21 mouse cellular contexts compared by ENCODE assay signal in the genomic region with DNA sequence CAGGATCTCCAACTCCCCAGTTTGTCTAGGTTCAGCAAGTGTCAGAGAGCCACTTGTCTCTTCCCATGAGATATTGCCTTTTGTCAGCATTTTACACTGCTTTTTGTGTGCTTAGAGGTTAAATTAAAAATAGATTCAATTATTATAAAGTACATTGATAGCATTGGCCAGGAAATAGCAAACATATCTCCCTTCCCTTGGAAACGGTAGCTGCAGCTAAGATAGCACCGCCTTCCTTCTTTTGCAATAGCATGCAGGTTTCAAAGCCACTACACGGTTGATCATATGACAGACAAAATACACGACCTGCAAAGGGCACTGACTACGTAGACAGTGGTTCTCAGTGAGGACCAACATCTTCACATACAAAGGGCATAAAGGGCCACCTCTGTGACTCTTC. TPM values are rescaled to one million over a fixed set of nuclear protein-coding genes. Genes with fewer than 3 reads are reported as not detected.
DNase-seq lines count a peak whose midpoint lies in the region; ATAC-seq and TF ChIP-seq lines count a peak whose summit lies in the region.
"Had no signal": no experiment of that assay in that cellular context is flagged by ENCODE, and none has a peak within 500 bp of the region (broad histone marks: within the 10 kb centered on the region; RNA-seq: fewer than 3 reads in every experiment).

No protein-coding gene starts in this region.

- no peak overlapping the region for H3K4me2 ChIP-seq in heart, embryonic 12.5 days
- H3K4me2 ChIP-seq in liver, embryonic 12.5 days: no peak overlapping the region
- no peak overlapping the region for H3K4me2 ChIP-seq in liver, embryonic 16.5 days (ENCODE audit: low read depth, low read length)

- no peak for TF ChIP-seq CTCF in liver, adult 2 months (IDR thresholded peaks at IDR 0.05; ENCODE audit: low read depth, low read length)

- no peaks in the 10 kb centered on the region for H3K36me3 ChIP-seq in heart, embryonic 12.5 days
- H3K36me3 ChIP-seq in liver, adult 2 months (ENCODE audit: control insufficient read depth, insufficient read depth, low read length): no peaks in the 10 kb centered on the region
- no peaks in the 10 kb centered on the region for H3K36me3 ChIP-seq in liver, embryonic 12.5 days
- H3K36me3 ChIP-seq in liver, embryonic 16.5 days (ENCODE audit: control insufficient read depth, insufficient read depth): no peaks in the 10 kb centered on the region
- H3K36me3 ChIP-seq: G1E had no signal

- no peaks in the 10 kb centered on the region for H3K9me3 ChIP-seq in heart, embryonic 12.5 days (replicated peaks)
- no peaks in the 10 kb centered on the region for H3K9me3 ChIP-seq in liver, embryonic 12.5 days (replicated peaks)
- no peaks in the 10 kb centered on the region for H3K9me3 ChIP-seq in liver, embryonic 16.5 days (replicated peaks; ENCODE audit: control insufficient read depth, low read length)
- H3K9me3 ChIP-seq: G1E had no signal

- H3K4me3 ChIP-seq in heart, embryonic 12.5 days: no peak overlapping the region
- H3K4me3 ChIP-seq in liver, adult 2 months (ENCODE audit: insufficient read depth, low read depth, low read length): no peak overlapping the region
- no peak overlapping the region for H3K4me3 ChIP-seq in liver, embryonic 12.5 days
- H3K4me3 ChIP-seq in liver, embryonic 16.5 days (ENCODE audit: low read depth, low read length): no peak overlapping the region

- H3K79me2 ChIP-seq in liver, adult 2 months (ENCODE audit: control insufficient read depth, insufficient read depth, low read length): no peaks in the 10 kb centered on the region

- no peaks in the 10 kb centered on the region for H3K27me3 ChIP-seq in heart, embryonic 12.5 days (replicated peaks)
- no peaks in the 10 kb centered on the region for H3K27me3 ChIP-seq in liver, adult 2 months (ENCODE audit: control insufficient read depth, insufficient read depth, low read length)
- H3K27me3 ChIP-seq in liver, embryonic 12.5 days (replicated peaks): no peaks in the 10 kb centered on the region
- no peaks in the 10 kb centered on the region for H3K27me3 ChIP-seq in liver, embryonic 16.5 days (ENCODE audit: control insufficient read depth, insufficient read depth, low read depth, low read length)
- H3K27me3 ChIP-seq: CH12.LX, Patski had no signal

- TF ChIP-seq POLR2A in liver, adult 2 months (IDR thresholded peaks at IDR 0.05; ENCODE audit: extremely low read depth, insufficient read depth, low read length): no peak

- peaks cover 7% of the 10 kb centered on the region; the same call in 1 of the 2 replicates for H3K4me1 ChIP-seq in heart, embryonic 12.5 days (replicated peaks)
- H3K4me1 ChIP-seq in liver, adult 2 months (ENCODE audit: control insufficient read depth, insufficient read depth, low read length): peaks cover 6% of the 10 kb centered on the region
- H3K4me1 ChIP-seq in liver, embryonic 12.5 days: no peaks in the 10 kb centered on the region
- H3K4me1 ChIP-seq in liver, embryonic 16.5 days (ENCODE audit: control insufficient read depth, low read depth, low read length): no peaks in the 10 kb centered on the region

- no peak overlapping the region for H3K27ac ChIP-seq in heart, embryonic 12.5 days (ENCODE audit: poor library complexity, severe bottlenecking)
- no peak overlapping the region for H3K27ac ChIP-seq in liver, adult 2 months (replicated peaks; ENCODE audit: insufficient read depth, low read depth, low read length)
- no peak overlapping the region for H3K27ac ChIP-seq in liver, embryonic 12.5 days
- no peak overlapping the region for H3K27ac ChIP-seq in liver, embryonic 16.5 days (ENCODE audit: low read length)

- WGBS in heart, embryonic 12.5 days: 60% methylated on average over 5 of the region's 5 CpGs
- WGBS in liver, adult 2 months: 11% methylated on average over 5 of the region's 5 CpGs
- WGBS in liver, embryonic 12.5 days (ENCODE audit: insufficient replicate concordance): 56% methylated on average over 5 of the region's 5 CpGs
- WGBS in liver, embryonic 16.5 days (ENCODE audit: insufficient replicate concordance): 55% methylated on average over 5 of the region's 5 CpGs

- peak; percentile 16 for DNase-seq in heart, adult 11 months
- peak; percentile 24 for DNase-seq in liver, adult 2 months (ENCODE audit: extremely low read depth, low read depth, low spot score)
- no peak for DNase-seq in liver
- DNase-seq: adrenal gland, adult 2 months; adrenal gland, adult 8-10 months; adrenal gland, postnatal 10 days; adrenal gland, postnatal 14 days; adrenal gland, postnatal 25 days; adrenal gland, postnatal 36 days; B cell, adult 2 months; cerebellum, adult 11 months; cerebellum, adult 11-12 months had no signal

- ATAC-seq in heart, embryonic 12.5 days (ENCODE audit: insufficient number of reproducible peaks, low FRiP score): no peak
- no peak for ATAC-seq in liver, embryonic 12.5 days
- peak; percentile 24; the same call in 1 of the 2 replicates for ATAC-seq in liver, embryonic 16.5 days (ENCODE audit: low read depth)
- ATAC-seq: activated CD4-positive, CD25-positive, alpha-beta regulatory T cell, adult 4 months; CD4-positive, CD25-positive, alpha-beta regulatory T cell, adult 4 months; Patski had no signal

- no peak overlapping the region for H3K9ac ChIP-seq in heart, embryonic 12.5 days
- no peak overlapping the region for H3K9ac ChIP-seq in liver, adult 2 months (ENCODE audit: low read depth, low read length)
- H3K9ac ChIP-seq in liver, embryonic 12.5 days: no peak overlapping the region
- no peak overlapping the region for H3K9ac ChIP-seq in liver, embryonic 16.5 days (ENCODE audit: low read depth, low read length)

RNA-seq across cellular contexts. Expression of a gene that starts 59.1 kb away (rescaled TPM):
- 7.0 and 7.9 TPM in 2 replicates for polyA plus RNA-seq in heart, embryonic 12.5 days (2016; fragmentation: Nextera tagmentation; extraction: Ambion mirVana)
- total RNA-seq in liver, adult 2 months (2014; rRNA removed): 3.8 and 6.7 TPM in 2 replicates
- 3.3 TPM in 2 replicates for polyA plus RNA-seq in liver, adult 2 months (2012; rRNA removed)
- polyA plus RNA-seq in liver, embryonic 12.5 days (2016; fragmentation: Nextera tagmentation; extraction: Ambion mirVana): 4.8 and 5.3 TPM in 2 replicates
- 4.3 and 5.2 TPM in 2 replicates for polyA plus RNA-seq in liver, embryonic 16.5 days (2015; fragmentation: Nextera tagmentation; extraction: Ambion mirVana)
- total RNA-seq: G1E, MEL had no signal
- polyA plus RNA-seq: G1E had no signal
